Mouse (Mus musculus) left cerebral cortex, adult 9 months (tissue): ENCODE measurements around the gene Col4a2.

Experiments
- DNase-seq, 2 experiments: peaks; one replicate each; pipeline ENCODE4 v3.0.0; 2022; ENCODE audit warnings: low spot score in 2 of 2

Col4a2 gene

GRCm38 (mm10) chr8:11382933-11383332 lies 70.3 kb downstream of the Col4a2 start:
- peak; percentile 23 to 52 for DNase-seq

DNA sequence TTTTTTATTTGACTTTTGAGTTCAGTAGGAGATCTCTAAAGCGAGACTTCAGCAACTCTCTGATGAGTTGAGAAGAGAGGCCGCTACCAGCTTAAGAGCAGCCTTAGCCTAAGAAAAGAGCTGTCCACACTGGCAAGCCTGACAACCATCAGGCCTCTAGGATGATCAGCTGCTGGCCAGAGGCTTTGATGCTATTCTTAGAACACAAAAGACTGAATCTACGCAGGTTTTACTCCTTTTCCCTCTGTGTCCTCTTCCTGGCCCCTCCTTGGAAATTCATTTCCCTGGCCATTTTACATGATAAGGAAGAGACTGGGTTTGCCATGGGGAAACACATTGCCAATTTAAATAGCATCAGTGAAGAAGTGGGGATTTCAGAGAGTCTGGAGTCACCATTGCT lies 70.8 kb downstream of the Col4a2 start:
- DNase-seq, result no peak

GRCm38 (mm10) chr8:11384841-11385240 lies 72.2 kb downstream of the Col4a2 start:
- no peak for DNase-seq

GRCm38 (mm10) chr8:11385272-11385905 lies 72.8 kb downstream of the Col4a2 start:
- no peak for DNase-seq

- DNase-seq, result no peak
These were observed 74.7 kb downstream of the Col4a2 start for GRCm38 (mm10) chr8:11387282-11387681.

DNA sequence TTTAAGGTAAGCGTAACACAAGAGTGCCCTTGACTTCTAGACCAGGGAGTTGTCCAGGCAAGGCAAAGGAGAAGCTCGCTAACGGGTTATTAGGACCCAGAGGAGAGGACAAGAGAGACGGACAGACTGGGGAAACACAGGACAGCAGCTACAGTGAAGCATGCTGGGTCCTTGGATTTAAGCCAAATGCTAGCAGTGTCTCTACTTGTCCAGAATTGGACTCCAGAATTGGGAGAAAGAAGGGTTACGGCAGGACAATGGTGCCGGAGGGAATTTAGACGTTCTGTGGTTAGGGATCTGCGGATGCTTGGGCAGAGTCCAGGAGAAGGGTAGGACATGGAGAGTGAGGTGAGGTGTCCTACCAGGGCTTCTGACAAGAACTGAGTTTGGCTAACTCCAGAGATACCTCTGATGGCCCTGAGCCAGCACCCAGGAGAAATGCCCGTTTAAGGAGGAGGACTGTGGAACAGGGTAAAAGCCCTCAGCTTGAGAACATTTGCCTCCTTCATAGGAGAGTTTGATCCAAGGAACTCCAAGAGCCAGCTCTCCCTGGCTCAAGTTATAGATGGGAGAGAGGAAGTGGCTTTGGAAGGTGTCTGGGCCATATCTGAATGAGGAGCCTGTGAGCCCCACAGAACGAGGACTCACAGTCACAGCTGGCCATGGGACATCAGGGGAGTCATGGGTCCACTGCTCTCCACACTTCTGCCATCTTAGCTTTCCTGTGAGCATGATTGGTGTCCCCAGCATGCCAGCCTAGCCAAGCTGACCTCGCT lies 76.9 kb downstream of the Col4a2 start:
- DNase-seq, result no peak

GRCm38 (mm10) chr8:11392739-11393138 lies 80.1 kb downstream of the Col4a2 start:
- DNase-seq, result peak in 1 of 2 experiments; percentile 57

GRCm38 (mm10) chr8:11393161-11393560 lies 80.6 kb downstream of the Col4a2 start:
- no peak for DNase-seq

DNA sequence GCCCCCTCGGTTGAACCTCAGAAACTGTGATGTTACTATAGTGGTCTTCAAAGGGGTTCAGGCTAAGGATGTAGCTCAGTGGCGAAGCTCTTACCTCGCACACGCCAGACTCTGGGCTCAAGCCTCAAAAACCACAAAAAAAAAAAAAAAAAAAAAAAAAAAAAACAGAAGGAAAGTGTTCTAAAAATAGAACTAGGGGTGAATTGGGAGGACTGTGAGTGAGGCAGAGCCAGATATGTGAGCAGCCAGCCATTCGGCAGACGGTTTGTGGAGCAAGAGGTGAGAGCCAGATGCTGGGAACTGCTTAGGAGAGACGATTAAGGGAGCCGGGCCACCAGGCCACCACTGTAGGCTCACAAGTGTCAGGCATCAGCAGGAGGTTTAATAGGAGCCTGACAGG lies 81.0 kb downstream of the Col4a2 start:
- no peak for DNase-seq

- no peak for DNase-seq
These were observed 82.2 kb downstream of the Col4a2 start for GRCm38 (mm10) chr8:11394773-11395172.

DNA sequence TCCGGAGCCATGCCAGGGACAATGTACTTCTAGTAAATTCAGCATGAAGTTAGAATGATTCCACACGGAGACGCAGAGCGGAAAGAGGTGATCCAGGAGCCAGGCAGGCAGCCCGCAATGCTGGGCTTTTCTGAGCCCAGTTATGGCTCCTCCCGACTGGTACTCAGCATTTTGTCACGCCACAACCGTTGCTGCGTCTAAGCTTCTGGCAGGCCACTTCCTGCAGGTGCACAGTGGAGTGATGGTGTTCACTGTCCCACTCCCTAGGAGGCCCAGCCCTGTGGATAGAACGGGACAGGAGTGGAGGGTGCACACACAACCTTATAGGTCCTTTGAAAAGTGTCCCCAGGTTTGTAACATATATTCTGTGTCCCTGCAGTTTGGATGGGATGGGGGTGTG lies 83.0 kb downstream of the Col4a2 start:
- no peak for DNase-seq

DNA sequence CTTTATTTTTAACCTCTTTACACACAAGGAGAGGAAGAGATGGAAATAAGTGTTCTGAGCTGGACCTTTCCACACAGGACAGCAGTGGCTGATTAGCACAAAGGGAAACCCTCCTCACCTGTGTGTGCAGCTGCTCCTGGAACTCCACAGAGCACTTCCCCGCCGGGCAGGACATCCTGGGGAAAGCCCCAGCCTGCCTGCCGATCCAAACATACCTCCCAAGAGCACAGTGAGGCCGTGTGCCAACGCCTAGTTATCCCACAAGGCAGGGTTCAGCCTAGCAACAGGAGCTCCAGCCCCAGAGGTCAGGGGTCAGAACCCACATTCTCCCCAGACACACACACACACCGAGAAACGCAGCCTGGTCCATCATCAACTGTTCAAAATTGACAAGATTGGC lies 83.5 kb downstream of the Col4a2 start:
- DNase-seq, result no peak

DNA sequence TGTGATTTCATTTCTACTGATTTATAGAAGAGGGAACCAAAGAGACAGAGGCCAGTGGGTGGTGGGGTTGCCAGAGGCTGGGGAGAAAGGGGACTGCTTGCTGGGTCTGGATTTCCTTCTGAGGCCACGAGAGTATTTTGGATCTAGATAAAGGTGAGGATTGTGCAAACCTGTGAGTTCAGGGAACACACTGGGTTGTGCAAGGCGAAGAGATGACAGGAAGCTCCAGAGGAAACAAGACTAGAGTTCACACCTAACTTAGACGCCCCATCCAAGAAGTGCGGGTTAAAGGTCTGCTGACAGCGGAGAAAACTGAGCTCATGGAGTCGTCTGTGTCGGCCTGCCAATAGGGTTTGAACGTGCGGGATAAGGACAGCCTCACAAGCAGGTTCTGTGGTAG lies 84.5 kb downstream of the Col4a2 start:
- DNase-seq, result no peak

GRCm38 (mm10) chr8:11399706-11400105 lies 87.1 kb downstream of the Col4a2 start:
- DNase-seq, result no peak

DNA sequence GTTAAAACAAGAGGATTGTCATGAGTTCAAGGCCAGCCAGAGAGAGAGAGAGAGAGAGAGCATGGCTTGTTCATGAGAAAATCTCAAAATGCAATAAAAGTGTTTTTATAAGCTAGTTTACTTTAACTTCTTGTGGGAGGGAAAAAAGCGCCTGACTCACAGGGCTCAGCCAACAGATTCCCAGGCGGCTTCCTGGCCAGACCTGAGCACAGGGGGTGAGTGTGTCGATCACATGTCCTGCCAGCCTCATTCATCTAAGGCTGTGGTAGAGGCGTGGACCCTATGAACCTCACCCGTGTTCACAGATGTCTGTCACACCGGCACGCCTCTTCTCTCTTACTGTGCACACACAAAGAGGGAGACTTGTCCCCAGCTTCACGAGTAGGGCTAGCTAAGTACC lies 87.6 kb downstream of the Col4a2 start:
- no peak for DNase-seq

DNA sequence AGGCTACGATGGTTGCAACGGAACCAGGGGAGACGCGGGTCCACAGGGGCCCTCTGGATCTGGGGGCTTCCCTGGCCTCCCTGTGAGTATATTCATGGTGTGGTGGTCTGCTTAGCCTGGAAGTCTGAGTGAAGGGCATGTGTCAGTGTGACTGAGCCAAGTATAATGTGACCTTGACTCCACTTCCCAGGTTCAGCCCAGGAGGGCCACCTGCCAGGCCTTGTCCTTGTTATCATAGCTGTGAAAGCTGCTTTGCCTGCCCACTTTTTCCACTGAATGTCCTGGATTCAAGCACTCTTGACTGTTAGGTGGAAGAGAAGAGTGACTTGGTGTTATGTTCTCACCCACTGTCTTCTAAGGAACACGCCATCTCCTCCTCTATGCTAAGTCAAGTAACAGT lies 88.6 kb downstream of the Col4a2 start:
- DNase-seq, result no peak

DNA sequence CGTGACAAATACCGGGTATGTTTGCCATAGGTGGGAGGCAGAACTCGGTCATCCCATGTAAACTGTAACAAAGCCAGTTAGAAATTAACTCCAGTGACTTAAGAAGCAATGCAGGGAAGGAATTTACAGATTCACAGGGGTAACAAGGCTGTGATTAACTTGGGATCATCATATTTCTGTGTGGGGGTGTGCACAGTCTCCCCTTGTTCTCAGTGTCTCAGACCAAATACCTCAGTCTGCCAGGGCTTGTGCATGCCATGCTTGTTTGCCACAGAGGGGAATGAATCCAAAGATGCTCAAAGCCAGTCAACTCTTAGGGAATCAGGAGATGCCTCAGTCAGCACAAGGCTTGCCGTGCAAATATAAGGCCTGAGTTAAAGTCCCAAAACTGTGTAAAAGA lies 89.6 kb downstream of the Col4a2 start:
- DNase-seq, result no peak

DNA sequence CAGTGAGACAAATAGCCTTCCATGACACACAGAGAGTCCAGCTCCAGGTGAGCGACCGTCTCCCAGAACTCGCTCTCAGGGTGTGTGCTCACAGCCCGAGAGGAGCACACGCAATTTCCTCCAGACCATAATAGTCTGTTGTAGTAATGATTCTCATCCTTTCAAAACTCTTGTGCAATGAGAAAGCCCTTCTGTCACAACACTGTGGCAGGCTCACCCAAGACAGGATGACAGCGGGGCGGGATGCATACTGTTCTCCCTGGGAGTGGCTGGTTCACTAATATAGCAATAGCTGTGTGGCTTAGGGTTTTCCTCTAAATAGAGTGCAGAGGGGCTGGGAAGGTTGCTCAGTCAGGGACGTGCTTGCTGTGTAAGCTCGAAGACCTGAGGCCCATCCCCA lies 91.2 kb downstream of the Col4a2 start:
- DNase-seq, result no peak

GRCm38 (mm10) chr8:11404614-11405013 lies 92.0 kb downstream of the Col4a2 start:
- DNase-seq, result no peak

GRCm38 (mm10) chr8:11405722-11406481 lies 93.3 kb downstream of the Col4a2 start:
- DNase-seq, result peak in 1 of 2 experiments; percentile 32

- DNase-seq, result no peak
These were observed 99.0 kb downstream of the Col4a2 start for GRCm38 (mm10) chr8:11411504-11412124.

DNA sequence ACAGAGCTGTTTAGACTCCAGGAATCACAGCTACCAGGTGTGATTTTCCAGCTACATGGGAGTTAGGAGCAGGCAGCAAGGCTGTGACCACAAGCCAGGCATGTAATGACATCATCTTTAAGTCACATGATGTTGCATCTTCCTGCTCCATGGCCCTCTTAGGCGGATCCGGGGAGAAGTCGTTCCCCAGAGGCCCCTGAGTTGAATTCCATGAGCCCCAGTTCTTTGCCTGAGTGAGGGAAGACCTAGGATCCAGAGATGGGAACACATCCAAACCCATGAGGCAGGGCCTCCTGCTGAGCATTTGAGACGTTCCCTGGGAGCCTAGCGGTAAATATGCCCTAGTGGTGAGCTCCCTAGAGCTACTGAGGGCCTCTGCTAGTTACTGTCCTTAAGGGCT lies 99.8 kb downstream of the Col4a2 start:
- no peak for DNase-seq
